Mouse (Mus musculus) liver, adult 2 months (tissue): Measurements from ENCODE around the gene Capg.

Experiments used
- CTCF ChIP-seq: fragments of 200-500 bp; IDR thresholded peaks from 2 replicates; pipeline ENCODE4 v1.5.1; 2011; ENCODE audit warnings: low read depth, low read length, control low read depth
- POLR2A ChIP-seq: fragments of 200-500 bp; IDR thresholded peaks from 2 replicates; pipeline ENCODE4 v1.6.1; 2011; ENCODE audit warnings: low read length, control low read depth; ENCODE audit not compliant: insufficient read depth; ENCODE audit errors: extremely low read depth

DNA sequence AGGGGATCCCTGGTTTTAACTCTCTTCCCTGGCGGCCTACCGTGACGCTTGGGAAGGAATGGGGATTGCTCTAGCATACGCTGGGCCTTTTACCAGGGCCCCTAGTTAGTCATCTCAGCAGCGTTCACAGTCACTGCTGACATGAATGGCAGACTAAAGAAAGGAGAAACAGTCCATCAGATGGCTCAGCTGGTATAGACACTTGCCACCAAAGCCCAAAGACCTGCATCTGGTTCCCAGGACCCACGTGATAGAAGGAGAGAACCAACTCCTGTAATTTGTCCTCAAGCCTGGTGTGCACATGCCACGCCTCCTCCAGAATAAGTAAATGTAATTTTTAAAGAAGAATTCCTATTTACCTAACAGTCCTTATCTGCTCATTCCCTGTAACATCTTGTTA, 1.2 kb downstream of the Capg start:
- TF ChIP-seq CTCF (no peak), POLR2A (no peak)
